Mouse (Mus musculus): ENCODE results near the gene Actl6a. TPM values are rescaled to one million over a fixed set of nuclear protein-coding genes. Genes with fewer than 3 reads are reported as not detected.

Gene Actl6a
- total and polyA plus RNA-seq, 2 experiments from 2014 or later: 58.0 to 68.2 TPM

- Histone ChIP-seq H3K9ac (replicated peaks; ENCODE audit: low read depth, low read length) (no peak overlapping the region), H3K36me3 (replicated peaks; ENCODE audit: control insufficient read depth, insufficient read depth, low read length) (no peaks in the 10 kb centered on the region), H3K9me3 (replicated peaks; ENCODE audit: control insufficient read depth, low read length) (no peaks in the 10 kb centered on the region), H3K27ac (ENCODE audit: low read depth) (no peak overlapping the region), H3K27me3 (ENCODE audit: control insufficient read depth, insufficient read depth, low read length) (no peaks in the 10 kb centered on the region), H3K4me3 (ENCODE audit: low read depth, low read length) (no peak overlapping the region), H3K4me1 (ENCODE audit: control insufficient read depth, insufficient read depth) (0 out of 2 replicates have a peak, but pooled peaks cover 2% of the 10 kb centered on the region), H3K4me2 (ENCODE audit: low read depth, low read length) (no peak overlapping the region)
- no peak for ATAC-seq (ENCODE audit: insufficient read depth, low read depth)
- no peak for DNase-seq (ENCODE audit: low spot score)
- TF ChIP-seq EP300 (IDR thresholded peaks at IDR 0.05; ENCODE audit: low read depth) (no peak), CTCF (IDR thresholded peaks at IDR 0.05; ENCODE audit: low read depth) (peak; percentile 23; the same call in 1 of the 2 replicates)
- WGBS: 52% methylated on average over 4 of the region's 4 CpGs
Observed at GRCm38 (mm10) chr3:32687156-32687555, 18.9 kb upstream of the Actl6a start.

DNA sequence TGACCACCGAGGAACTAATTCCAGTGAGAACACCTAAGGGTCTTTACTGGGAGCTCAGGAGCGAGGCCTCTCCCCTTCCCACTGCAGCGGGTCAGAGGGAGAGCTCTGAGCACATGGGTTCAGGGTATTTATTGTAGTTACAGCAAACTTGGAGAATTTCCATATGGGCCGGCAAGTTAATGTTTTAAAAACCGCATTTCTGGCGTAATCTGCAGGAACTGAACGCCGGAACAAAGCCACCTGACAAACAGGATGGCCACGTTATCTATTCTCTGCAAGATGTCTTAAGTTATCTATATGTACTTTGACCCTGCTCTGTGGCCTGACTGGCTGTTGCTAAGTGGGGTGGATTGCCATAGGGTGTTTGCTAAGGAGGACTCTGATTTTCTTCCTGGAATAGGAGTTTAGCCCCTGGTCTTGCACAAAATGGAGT, 16.5 kb upstream of the Actl6a start:
- H3K4me1 ChIP-seq (ENCODE audit: control insufficient read depth, insufficient read depth): 0 out of 2 replicates have a peak, but pooled peaks cover 7% of the 10 kb centered on the region
- no peaks in the 10 kb centered on the region for H3K36me3 ChIP-seq (replicated peaks; ENCODE audit: control insufficient read depth, insufficient read depth, low read length)
- no peak for DNase-seq (ENCODE audit: low spot score)
- no peak for TF ChIP-seq EP300 (IDR thresholded peaks at IDR 0.05; ENCODE audit: low read depth)
- no peak for TF ChIP-seq CTCF (IDR thresholded peaks at IDR 0.05; ENCODE audit: low read depth)
- H3K4me3 ChIP-seq (ENCODE audit: low read depth, low read length): no peak overlapping the region
- WGBS: 49% methylated on average over 9 of the region's 9 CpGs
- no peak overlapping the region for H3K4me2 ChIP-seq (ENCODE audit: low read depth, low read length)
- H3K27ac ChIP-seq (ENCODE audit: low read depth): no peak overlapping the region
- H3K9ac ChIP-seq (replicated peaks; ENCODE audit: low read depth, low read length): no peak overlapping the region
- no peaks in the 10 kb centered on the region for H3K27me3 ChIP-seq (ENCODE audit: control insufficient read depth, insufficient read depth, low read length)
- ATAC-seq (ENCODE audit: insufficient read depth, low read depth): no peak
- H3K9me3 ChIP-seq (replicated peaks; ENCODE audit: control insufficient read depth, low read length): no peaks in the 10 kb centered on the region

GRCm38 (mm10) chr3:32690008-32690407, 16.1 kb upstream of the Actl6a start:
- TF ChIP-seq EP300 (IDR thresholded peaks at IDR 0.05; ENCODE audit: low read depth): no peak
- no peak for TF ChIP-seq CTCF (IDR thresholded peaks at IDR 0.05; ENCODE audit: low read depth)
- H3K36me3 ChIP-seq (replicated peaks; ENCODE audit: control insufficient read depth, insufficient read depth, low read length): no peaks in the 10 kb centered on the region
- H3K4me2 ChIP-seq (ENCODE audit: low read depth, low read length): no peak overlapping the region
- H3K4me3 ChIP-seq (ENCODE audit: low read depth, low read length): no peak overlapping the region
- H3K9ac ChIP-seq (replicated peaks; ENCODE audit: low read depth, low read length): no peak overlapping the region
- no peaks in the 10 kb centered on the region for H3K27me3 ChIP-seq (ENCODE audit: control insufficient read depth, insufficient read depth, low read length)
- ATAC-seq (ENCODE audit: insufficient read depth, low read depth) (no peak), DNase-seq (ENCODE audit: low spot score) (no peak)
- H3K27ac ChIP-seq (ENCODE audit: low read depth): no peak overlapping the region
- no peaks in the 10 kb centered on the region for H3K9me3 ChIP-seq (replicated peaks; ENCODE audit: control insufficient read depth, low read length)
- WGBS: 65% methylated on average over 3 of the region's 3 CpGs
- 0 out of 2 replicates have a peak, but pooled peaks cover 7% of the 10 kb centered on the region for H3K4me1 ChIP-seq (ENCODE audit: control insufficient read depth, insufficient read depth)

DNA sequence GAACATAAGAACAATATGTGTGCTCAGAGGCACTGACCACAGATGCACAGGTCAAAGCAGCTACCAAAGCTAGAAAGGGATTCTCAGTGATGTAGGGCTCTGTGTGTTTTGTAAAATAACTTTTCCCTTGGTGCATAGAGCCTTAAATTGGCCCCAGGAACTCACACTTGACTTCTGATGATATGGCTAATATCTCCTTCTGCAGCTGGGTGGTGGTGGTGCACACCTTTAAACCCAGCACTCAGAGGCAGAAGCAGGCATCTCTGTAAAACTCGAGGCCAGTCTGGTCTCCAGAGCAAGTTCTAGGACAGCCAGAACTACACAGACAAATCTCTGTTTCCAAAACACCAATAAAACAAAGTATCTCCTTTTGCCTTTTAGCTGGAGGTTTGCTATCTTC, 15.2 kb upstream of the Actl6a start:
- WGBS: 33% methylated on average over 1 of the region's 1 CpGs
- no peaks in the 10 kb centered on the region for H3K36me3 ChIP-seq (replicated peaks; ENCODE audit: control insufficient read depth, insufficient read depth, low read length)
- H3K9me3 ChIP-seq (replicated peaks; ENCODE audit: control insufficient read depth, low read length): no peaks in the 10 kb centered on the region
- no peak overlapping the region for H3K4me2 ChIP-seq (ENCODE audit: low read depth, low read length)
- TF ChIP-seq EP300 (IDR thresholded peaks at IDR 0.05; ENCODE audit: low read depth) (no peak), CTCF (IDR thresholded peaks at IDR 0.05; ENCODE audit: low read depth) (no peak)
- no peaks in the 10 kb centered on the region for H3K27me3 ChIP-seq (ENCODE audit: control insufficient read depth, insufficient read depth, low read length)
- no peak for ATAC-seq (ENCODE audit: insufficient read depth, low read depth)
- no peak overlapping the region for H3K4me3 ChIP-seq (ENCODE audit: low read depth, low read length)
- H3K9ac ChIP-seq (replicated peaks; ENCODE audit: low read depth, low read length): no peak overlapping the region
- no peak overlapping the region for H3K27ac ChIP-seq (ENCODE audit: low read depth)
- H3K4me1 ChIP-seq (ENCODE audit: control insufficient read depth, insufficient read depth): 0 out of 2 replicates have a peak, but pooled peaks cover 7% of the 10 kb centered on the region
- DNase-seq (ENCODE audit: low spot score): no peak

DNA sequence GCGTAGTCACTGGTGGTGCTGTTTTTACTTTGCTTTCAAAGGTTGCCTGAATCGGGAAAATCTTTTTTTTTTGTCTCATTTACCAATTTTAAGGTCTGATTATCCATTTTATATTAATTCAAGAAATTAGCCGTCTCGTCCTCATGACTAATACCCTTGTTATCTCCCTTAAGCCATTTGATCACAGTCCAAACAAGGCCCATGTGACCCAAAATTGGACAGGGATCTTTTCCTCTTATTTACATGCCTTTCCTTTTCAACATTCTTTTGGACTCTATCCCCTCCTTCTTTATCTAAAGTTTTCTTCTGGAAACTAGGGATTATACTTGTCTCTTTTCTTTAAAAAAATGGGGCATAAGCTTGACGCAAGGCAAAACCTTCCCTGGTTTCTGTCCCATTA, 14.3 kb upstream of the Actl6a start:
- no peak overlapping the region for H3K4me2 ChIP-seq (ENCODE audit: low read depth, low read length)
- TF ChIP-seq EP300 (IDR thresholded peaks at IDR 0.05; ENCODE audit: low read depth) (no peak), CTCF (IDR thresholded peaks at IDR 0.05; ENCODE audit: low read depth) (no peak)
- no peaks in the 10 kb centered on the region for H3K9me3 ChIP-seq (replicated peaks; ENCODE audit: control insufficient read depth, low read length)
- WGBS: 64% methylated on average over 5 of the region's 5 CpGs
- ATAC-seq (ENCODE audit: insufficient read depth, low read depth): no peak
- no peaks in the 10 kb centered on the region for H3K27me3 ChIP-seq (ENCODE audit: control insufficient read depth, insufficient read depth, low read length)
- H3K36me3 ChIP-seq (replicated peaks; ENCODE audit: control insufficient read depth, insufficient read depth, low read length): no peaks in the 10 kb centered on the region
- DNase-seq (ENCODE audit: low spot score): no peak
- H3K27ac ChIP-seq (ENCODE audit: low read depth): no peak overlapping the region
- H3K9ac ChIP-seq (replicated peaks; ENCODE audit: low read depth, low read length): no peak overlapping the region
- H3K4me3 ChIP-seq (ENCODE audit: low read depth, low read length): no peak overlapping the region
- 0 out of 2 replicates have a peak, but pooled peaks cover 7% of the 10 kb centered on the region for H3K4me1 ChIP-seq (ENCODE audit: control insufficient read depth, insufficient read depth)

DNA sequence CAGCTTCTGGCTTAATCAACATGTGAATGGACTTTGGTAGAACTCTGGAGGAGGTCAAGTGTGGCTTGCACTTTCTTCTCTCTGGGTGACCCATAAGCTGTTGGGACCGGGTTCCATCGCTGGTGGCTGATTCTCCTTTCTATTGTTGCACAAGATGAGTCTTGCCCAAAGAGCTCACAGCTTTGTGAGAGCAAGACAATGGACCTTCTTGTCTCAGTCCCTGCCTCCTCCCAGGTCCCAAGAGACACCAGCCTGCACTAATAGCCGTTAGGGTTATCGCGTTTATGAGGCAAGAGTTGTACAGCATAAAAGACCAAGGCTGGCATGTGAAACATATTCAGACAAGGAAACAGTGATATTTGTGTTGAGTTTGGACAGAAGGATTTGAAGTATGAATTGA, 11.9 kb upstream of the Actl6a start:
- Histone ChIP-seq H3K27ac (ENCODE audit: low read depth) (no peak overlapping the region), H3K27me3 (ENCODE audit: control insufficient read depth, insufficient read depth, low read length) (no peaks in the 10 kb centered on the region), H3K9ac (replicated peaks; ENCODE audit: low read depth, low read length) (no peak overlapping the region), H3K4me1 (ENCODE audit: control insufficient read depth, insufficient read depth) (0 out of 2 replicates have a peak, but pooled peaks cover 7% of the 10 kb centered on the region), H3K36me3 (replicated peaks; ENCODE audit: control insufficient read depth, insufficient read depth, low read length) (no peaks in the 10 kb centered on the region), H3K4me3 (ENCODE audit: low read depth, low read length) (no peak overlapping the region), H3K9me3 (replicated peaks; ENCODE audit: control insufficient read depth, low read length) (no peaks in the 10 kb centered on the region), H3K4me2 (ENCODE audit: low read depth, low read length) (no peak overlapping the region)
- DNase-seq (ENCODE audit: low spot score): no peak
- TF ChIP-seq CTCF (IDR thresholded peaks at IDR 0.05; ENCODE audit: low read depth): no peak
- no peak for TF ChIP-seq EP300 (IDR thresholded peaks at IDR 0.05; ENCODE audit: low read depth)
- ATAC-seq (ENCODE audit: insufficient read depth, low read depth): no peak
- 64% methylated on average over 5 of the region's 5 CpGs for WGBS

All from heart, postnatal 0 days (tissue).